Mouse (Mus musculus) layer of hippocampus, postnatal 10 days (tissue): ENCODE measurements around the gene Cdhr5. TPM values are rescaled to one million over a fixed set of nuclear protein-coding genes. Genes with fewer than 3 reads are reported as not detected.

Experiments used
- DNase-seq, 2 experiments: peaks; one replicate each; pipeline ENCODE4 v3.0.0; 2021; ENCODE audit warnings: low spot score in 2 of 2
- microRNA-seq, 2 experiments: library from miRNA; unstranded; fragments of <30 nt; microRNA quantifications; one replicate each; pipeline ENCODE4 v1.2.0; 2021
- total RNA-seq, 2 experiments: library from RNA; stranded (reverse); gene quantifications; 2 replicates each; pipeline ENCODE4 v1.2.3; 2021

Cdhr5 gene
- total RNA-seq, 2 experiments from 2014 or later = not detected

DNA sequence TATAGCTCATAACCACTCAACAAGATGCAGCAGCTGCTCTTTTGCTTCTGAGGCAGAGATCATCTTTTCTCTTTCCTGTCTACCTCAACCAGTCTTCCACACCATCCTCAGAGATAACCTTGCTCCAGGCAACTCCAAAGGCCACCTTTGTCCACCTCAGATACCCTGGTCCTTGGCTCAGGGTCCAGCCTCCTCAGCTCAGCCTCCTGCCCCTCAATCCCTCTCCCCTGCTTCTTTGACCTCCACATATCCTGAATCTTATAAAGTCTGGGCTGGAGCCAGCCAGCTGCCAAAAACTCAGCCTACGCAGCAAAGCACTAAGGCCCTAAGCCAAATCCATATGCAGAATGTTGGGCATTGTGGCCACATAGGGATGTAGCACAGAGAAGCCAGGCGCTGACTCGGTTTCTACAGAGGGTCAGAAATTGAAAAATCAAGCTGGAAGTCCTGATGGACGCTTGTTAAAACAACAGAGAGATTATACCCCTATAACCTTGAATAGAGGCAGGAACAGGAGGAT, 53.8 kb downstream of the Cdhr5 start:
- no peak for DNase-seq

DNA sequence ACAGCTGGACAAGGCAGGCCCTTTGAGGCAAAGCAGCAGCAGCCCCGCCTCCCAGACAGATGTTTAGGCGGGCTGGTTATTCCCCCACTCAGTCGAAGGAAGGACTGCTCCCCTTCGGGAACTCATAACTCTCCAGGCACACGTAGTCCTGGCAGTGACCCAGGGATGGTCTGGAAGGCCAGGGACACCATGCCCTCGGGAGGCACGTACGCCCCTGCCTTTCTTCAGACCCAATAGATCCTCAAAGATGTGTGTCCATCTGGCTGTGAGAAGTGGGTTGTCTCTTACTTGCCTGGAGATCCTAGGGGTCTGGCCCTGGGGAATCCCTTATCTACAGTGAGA, 54.5 kb downstream of the Cdhr5 start:
- no peak for DNase-seq

DNA sequence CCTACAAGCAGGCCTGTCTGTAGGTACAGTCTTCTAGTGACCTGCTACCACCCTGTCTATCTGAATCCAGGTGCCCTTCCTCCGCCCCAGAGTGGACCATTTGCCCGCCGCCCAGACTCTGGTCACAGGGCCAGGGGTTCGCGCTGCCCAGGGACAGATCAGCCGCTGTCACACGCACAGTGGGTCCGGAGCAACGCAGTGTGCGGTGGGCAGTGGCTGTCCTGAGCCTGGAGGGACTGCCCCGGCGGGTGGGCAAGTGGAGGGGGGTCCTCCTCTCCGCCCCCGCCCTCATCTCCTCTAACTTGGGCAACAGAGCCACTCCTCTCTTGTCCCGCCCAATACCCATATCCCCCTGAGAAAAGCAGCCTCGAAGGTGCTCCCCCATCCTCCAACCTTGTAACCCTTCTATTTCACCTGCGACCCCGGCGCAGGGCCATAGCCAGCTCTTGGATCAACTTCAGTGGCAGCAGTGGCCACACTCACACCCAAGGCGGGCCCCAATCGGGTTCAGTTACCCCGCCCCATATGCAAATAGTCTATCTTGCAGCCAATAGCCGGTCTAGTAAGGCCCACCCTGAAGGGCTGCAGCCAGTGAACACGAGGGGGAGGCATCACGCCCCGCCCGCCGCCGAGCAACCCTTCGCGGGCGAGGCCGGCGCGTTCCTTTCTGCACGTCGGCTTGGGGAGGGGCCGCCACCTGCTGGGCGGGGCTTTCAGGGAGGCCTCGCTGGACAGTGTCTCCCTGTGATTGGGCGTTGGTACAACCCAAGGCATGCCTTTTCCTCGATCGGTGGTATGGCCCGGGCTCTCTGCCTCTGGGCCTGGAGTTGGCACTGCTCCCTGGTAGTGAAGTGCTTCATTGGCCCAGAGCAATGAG, 55.1 kb downstream of the Cdhr5 start:
- peak; percentile 91 to 93 for DNase-seq

DNA sequence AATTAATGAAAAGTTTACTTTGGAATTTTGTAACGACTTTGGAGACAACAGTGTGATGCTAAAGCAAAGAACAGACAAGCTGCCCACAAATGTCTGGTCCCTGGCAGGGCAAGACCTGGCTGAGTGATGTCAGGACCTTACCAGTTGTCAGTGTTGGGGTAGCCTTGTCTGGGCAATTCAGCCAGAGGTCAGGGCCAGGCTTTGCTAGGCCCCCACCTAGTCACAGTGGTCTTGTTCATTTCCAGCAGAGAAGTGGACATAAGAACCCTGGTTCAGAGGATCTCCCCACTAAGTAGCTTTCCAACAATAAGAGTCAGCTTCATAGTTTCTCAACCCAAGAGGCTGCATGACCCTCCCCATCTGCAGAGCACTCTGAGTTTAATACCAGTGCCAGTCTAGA, 56.2 kb downstream of the Cdhr5 start:
- no peak for DNase-seq

DNA sequence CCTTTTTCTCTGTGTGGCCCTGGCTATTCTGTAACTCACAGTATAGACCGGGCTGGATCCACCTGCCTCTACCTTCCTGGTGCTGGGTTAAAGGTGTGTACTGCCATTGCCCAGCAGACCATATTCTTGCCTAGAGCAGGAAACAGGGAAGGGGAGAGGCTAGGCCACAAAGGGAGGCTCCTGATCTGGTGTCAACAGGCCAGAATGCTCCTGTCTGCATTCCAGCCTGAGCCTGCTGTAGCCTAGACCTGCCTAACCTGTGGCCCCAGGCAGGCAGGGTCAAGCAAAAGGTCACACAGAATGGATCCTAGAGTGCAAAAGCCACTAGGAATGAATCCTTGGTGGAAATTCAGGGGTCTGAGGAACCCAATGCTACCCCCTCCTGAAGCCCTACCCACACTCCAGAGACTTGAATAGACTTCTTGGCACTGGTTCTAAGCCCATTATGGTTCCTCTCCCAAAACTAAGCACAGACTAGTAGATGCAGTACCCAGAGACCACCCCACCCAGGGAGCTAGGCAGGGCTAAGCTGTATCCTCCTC, 57.0 kb downstream of the Cdhr5 start:
- no peak for DNase-seq

Small RNA genes within 50 kb of the gene (microRNA-seq; reads per million reads assigned to microRNA genes)
- gene Mir210 = 144 to 163 reads per million in 2 experiments

Other genes with a start within 250 kb of the Cdhr5 start
- gene Gm17387, start 247.7 kb downstream of the Cdhr5 start, total RNA-seq = not detected
- gene B4galnt4, start 215.7 kb downstream of the Cdhr5 start, total RNA-seq = 100 to 1,000 TPM; 103 to 123 TPM
- gene Pkp3, start 198.6 kb downstream of the Cdhr5 start, total RNA-seq = not detected
- gene Sigirr, start 176.2 kb downstream of the Cdhr5 start, total RNA-seq = 1 to 10 TPM; 2.1 to 2.5 TPM
- not detected for gene Ano9, start 159.0 kb downstream of the Cdhr5 start, total RNA-seq
- 10 to 100 TPM; 47.9 to 68.4 TPM for gene Ptdss2, start 154.4 kb downstream of the Cdhr5 start, total RNA-seq
- gene Rnh1, start 103.9 kb downstream of the Cdhr5 start, total RNA-seq = 10 to 100 TPM; 29.7 to 32.4 TPM
- gene Hras, start 82.8 kb downstream of the Cdhr5 start, total RNA-seq = 100 to 1,000 TPM; 210 to 243 TPM
- gene Lrrc56, start 82.6 kb downstream of the Cdhr5 start, total RNA-seq = 1 to 10 TPM; 5.0 to 5.8 TPM
- not detected for gene Lmntd2, start 62.7 kb downstream of the Cdhr5 start, total RNA-seq
- gene Rassf7, start 60.9 kb downstream of the Cdhr5 start, total RNA-seq = 1 to 10 TPM; 1.6 to 1.7 TPM
- 10 to 100 TPM; 71.6 to 72.7 TPM for gene Phrf1, start 48.0 kb downstream of the Cdhr5 start, total RNA-seq
- gene Irf7, start 10.3 kb downstream of the Cdhr5 start, total RNA-seq = under 1 TPM; 0.29 to 0.64 TPM
- under 1 TPM in 1 of 2 experiments, not detected in 1; 0.76 TPM for gene Sct, start 2.3 kb upstream of the Cdhr5 start, total RNA-seq
- under 1 TPM; 0.45 to 0.55 TPM for gene Drd4, start 15.2 kb upstream of the Cdhr5 start, total RNA-seq
- 100 to 1,000 TPM; 220 to 227 TPM for gene Deaf1, start 50.9 kb upstream of the Cdhr5 start, total RNA-seq
- gene Tmem80, start 51.0 kb upstream of the Cdhr5 start, total RNA-seq = 10 to 100 TPM; 25.7 to 29.8 TPM
- 1 to 10 TPM; 2.3 to 2.4 TPM for gene Eps8l2, start 62.1 kb upstream of the Cdhr5 start, total RNA-seq
- 100 to 1,000 TPM; 115 to 126 TPM for gene Taldo1, start 115.4 kb upstream of the Cdhr5 start, total RNA-seq
- gene Gatd1, start 137.3 kb upstream of the Cdhr5 start, total RNA-seq = 10 to 100 TPM; 34.4 to 39.3 TPM
- 100 to 1,000 TPM; 259 to 281 TPM for gene Cend1, start 152.7 kb upstream of the Cdhr5 start, total RNA-seq
- 100 to 1,000 TPM; 281 to 341 TPM for gene Slc25a22, start 161.1 kb upstream of the Cdhr5 start, total RNA-seq
- 1 to 10 TPM; 2.1 to 3.8 TPM for gene Pidd1, start 167.2 kb upstream of the Cdhr5 start, total RNA-seq
- 100 to 1,000 TPM; 648 to 721 TPM for gene Rplp2, start 170.6 kb upstream of the Cdhr5 start, total RNA-seq
- gene Pnpla2, start 178.4 kb upstream of the Cdhr5 start, total RNA-seq = 10 to 100 TPM; 18.7 to 23.4 TPM
- gene Cracr2b, start 184.3 kb upstream of the Cdhr5 start, total RNA-seq = 1 to 10 TPM; 4.6 to 7.2 TPM
- 10 to 100 TPM; 38.7 to 39.9 TPM for gene Cd151, start 190.6 kb upstream of the Cdhr5 start, total RNA-seq
- gene Polr2l, start 198.3 kb upstream of the Cdhr5 start, total RNA-seq = 10 to 100 TPM; 43.0 to 50.5 TPM
- gene Tspan4, start 198.5 kb upstream of the Cdhr5 start, total RNA-seq = 10 to 100 TPM; 32.9 to 34.1 TPM